Mouse (Mus musculus) bone marrow, adult 2 months (tissue): ENCODE measurements at regions not wholly inside any gene's neighbourhood (a gene's known extent, or its start where the extent isn't known, plus 50 kb on each side); places are given as distances from the start of the nearest gene placed in this dataset.

Experiments used
- CTCF ChIP-seq: fragments of 200-500 bp; IDR thresholded peaks from 2 replicates; pipeline ENCODE4 v1.5.1; 2011; ENCODE audit warnings: low read length, control low read depth; ENCODE audit not compliant: control insufficient read depth, insufficient read depth
- POLR2A ChIP-seq: fragments of 200-500 bp; IDR thresholded peaks from 2 replicates; pipeline ENCODE4 v1.6.1; 2011; ENCODE audit warnings: low read depth, mild to moderate bottlenecking, control low read depth, low read length, borderline replicate concordance; ENCODE audit not compliant: control insufficient read depth

- no peak for TF ChIP-seq CTCF
- no peak for TF ChIP-seq POLR2A
Measured at GRCm38 (mm10) chr11:18715851-18716126, 303.0 kb downstream of the Meis1 start.
